Mouse (Mus musculus): Measurements from ENCODE around the gene Rbm34. TPM values are rescaled to one million over a fixed set of nuclear protein-coding genes. Genes with fewer than 3 reads are reported as not detected.
"Not testable (repeated sequence)": the region's sequence is repeated elsewhere in the genome, so short reads cannot be mapped to it uniquely, and the experiment has no call there.

Rbm34 gene
- total RNA-seq, 2 experiments from 2014 or later = 16.6 to 19.2 TPM

DNA sequence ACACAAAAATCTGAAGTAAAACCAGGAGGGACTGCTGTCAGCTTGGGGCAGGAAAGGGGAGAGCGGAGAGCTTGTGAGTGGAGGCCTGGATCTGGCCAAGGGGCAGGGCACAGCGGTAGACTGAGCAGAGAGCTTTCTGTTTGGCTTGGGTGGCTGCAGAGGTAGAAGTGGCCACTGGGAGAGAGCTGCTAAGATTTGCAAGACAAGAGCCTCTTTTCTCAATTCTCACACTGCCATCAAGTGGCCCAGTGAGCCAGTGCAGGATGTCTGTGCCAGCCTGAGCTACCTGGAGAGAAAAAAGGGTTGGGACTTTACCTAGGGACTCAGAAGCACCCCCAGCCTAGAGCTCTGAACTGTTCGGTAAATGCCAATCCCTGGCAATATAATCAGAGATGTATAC is 50.0 kb downstream of the Rbm34 start:
- peak in 1 of 2 experiments; percentile 60 for DNase-seq (ENCODE audit: low spot score in 2 of 2)

DNA sequence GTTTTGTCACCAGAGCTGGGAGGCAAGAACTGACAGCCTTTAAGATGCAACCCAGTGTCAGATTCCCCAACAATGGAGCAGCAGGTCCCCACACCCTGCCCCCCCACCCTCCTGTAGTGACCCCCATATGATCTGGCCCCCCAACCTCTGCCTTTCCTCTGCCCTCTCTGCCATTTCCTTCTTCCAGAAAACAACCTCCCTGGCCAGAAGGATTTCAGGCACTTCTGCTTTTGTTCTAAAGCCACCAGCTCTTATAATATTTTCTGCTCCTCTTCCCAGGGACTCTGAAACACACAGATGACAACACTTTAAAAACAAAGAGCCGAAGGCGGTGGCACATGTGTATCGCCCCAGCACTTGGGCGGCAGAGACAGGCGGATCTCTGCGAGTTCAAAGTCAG is 50.5 kb downstream of the Rbm34 start:
- DNase-seq (ENCODE audit: low spot score in 2 of 2) = no peak

DNA sequence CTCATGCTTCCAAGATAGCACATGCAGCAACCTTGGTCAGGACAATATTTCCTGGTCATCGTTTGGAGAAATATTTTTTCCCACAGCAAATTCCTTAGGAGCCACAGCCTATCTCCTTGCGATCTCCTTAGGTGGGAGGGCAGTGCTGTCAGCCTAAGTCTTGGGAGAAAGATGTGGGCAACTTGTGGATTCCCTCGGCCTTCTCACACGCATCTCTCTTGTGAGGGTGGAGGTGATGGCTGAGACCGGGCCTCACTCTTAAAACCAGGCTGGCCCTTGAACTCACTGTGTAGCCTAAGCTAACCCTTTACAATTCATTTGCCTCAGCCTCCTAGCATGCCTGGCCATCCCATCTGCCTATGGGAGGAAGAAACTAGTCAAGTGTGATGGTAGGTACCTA is 51.2 kb downstream of the Rbm34 start:
- no peak for DNase-seq (ENCODE audit: low spot score in 2 of 2)

DNA sequence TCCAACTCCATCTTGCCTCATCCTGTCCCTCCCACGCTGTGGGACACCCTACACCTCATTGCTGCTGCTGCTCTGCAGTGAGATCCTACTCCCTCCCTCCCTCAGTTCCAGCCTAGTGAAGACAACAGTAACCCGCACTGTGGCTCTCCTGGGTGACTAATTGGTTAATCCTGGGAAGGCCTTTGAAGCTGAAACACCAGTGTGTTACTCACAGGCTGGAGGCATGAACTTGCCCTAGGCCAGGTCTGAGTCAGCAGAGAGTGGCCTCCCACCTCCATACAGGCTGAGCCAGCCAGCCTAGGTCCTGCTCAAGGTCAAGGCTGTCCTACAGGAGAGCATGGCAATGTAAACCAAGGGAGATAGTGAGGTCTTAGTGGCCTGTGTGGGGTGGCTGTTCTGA is 51.6 kb downstream of the Rbm34 start:
- DNase-seq (ENCODE audit: low spot score in 2 of 2) = peak in 1 of 2 experiments; percentile 43

DNA sequence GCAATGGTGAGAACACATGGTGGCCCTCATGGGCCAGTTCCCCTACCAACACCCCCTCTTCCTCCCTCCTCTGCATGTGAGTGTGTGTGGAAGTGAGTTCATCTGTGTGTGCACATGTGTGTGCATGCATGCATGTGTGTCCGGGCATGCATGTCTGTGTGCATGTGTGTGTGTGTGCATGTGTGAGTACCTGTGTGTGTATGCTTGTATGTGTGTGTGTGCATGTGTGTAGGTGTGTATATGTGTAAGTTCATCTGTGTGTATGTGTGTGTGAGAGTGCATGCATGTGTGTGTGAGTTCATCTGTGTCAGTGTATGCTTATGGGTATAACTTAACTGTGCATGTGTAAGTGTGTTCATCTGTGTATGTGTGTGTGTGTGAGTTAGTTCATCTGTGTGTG is 52.5 kb downstream of the Rbm34 start:
- DNase-seq (ENCODE audit: low spot score in 2 of 2) = no peak

DNA sequence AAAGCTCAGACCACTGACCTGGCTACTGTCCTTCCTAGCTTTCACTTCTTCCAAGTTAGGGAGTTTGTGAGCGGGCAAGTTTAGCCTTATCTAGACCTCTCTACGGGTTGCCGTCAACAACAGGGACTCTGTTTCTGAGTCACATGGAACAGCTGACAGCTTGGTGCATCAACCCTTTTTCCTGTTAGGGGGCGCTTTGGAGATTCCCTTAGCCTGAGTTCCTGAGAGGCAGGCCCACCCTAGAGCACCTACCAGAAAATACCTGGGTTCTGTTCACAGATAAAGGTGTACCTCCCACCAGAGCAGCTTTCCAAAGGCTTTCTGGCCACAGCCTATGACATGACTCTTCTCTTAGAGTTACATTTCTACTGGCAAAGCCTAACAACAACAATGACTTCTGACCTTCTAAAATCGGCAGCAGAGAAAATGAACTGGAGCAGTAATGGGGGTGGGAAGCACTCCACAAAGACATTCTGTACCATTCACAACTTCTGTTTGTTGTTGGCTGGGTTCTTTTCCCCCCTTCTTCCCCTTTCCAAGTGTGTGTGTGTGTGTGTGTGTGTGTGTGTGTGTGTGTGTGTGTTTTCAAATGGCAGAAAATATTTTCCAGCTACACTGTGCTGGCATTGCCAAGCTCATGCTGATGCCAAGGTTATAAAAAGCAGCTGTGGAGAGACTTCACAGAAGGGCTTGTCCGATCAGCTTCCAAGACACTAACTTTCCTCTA is 53.5 kb downstream of the Rbm34 start:
- DNase-seq (ENCODE audit: low spot score in 2 of 2) = no peak

DNA sequence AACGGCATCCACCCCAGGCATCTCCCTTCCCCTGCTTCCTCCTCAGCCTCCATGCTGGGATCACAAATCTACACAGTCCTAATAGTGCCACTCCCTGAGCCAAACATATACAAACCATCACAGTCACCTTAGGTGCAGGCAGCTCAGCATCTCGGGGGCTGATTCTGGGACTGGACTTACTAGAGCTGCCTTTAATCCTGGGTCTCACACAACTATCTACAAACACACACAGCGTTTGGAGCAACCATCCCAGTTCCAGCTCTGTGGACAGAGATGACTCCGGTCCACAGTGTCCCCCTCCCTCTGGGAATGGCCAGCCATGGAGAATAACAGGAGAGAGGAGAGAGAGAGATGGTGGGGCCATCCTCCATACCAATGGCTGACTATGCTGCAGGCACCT is 54.3 kb downstream of the Rbm34 start:
- no peak for DNase-seq (ENCODE audit: low spot score in 2 of 2)

DNA sequence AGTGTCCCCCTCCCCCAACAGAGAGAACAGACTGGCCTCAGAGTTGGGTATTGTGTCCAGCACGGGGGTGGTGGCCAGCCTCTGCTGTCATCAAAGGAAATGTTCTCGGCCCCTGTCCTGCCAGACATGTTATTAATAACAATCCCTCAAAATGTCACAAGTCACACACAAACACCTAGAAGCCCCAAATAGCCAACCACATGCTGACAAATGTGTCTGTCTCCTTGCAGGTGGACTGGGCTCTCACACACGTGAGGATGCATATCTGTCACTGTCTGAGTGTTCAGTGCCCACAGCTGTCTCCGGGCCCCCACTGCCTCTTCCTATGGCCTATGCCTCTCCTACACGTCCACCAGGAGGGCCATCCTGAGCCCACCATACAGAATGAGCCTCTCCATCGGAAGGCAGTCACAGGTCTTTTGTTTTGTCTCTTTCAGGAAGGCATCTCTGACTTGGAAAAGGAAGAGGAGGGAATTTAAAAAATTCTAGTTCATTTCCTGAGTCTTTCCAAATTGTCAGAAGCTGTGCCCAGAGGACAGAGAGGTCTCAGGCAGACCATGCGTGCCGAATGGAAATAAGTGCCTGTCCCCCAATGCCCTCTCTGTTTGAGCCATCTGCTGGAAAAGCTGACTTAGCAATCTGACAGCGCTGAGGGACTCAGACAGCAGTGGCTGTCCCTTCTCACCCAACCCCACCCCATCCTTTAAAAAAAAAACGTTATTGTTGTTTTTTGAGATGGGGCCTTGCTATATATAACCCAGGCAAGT is 56.1 kb downstream of the Rbm34 start:
- DNase-seq (ENCODE audit: low spot score in 2 of 2) = no peak

DNA sequence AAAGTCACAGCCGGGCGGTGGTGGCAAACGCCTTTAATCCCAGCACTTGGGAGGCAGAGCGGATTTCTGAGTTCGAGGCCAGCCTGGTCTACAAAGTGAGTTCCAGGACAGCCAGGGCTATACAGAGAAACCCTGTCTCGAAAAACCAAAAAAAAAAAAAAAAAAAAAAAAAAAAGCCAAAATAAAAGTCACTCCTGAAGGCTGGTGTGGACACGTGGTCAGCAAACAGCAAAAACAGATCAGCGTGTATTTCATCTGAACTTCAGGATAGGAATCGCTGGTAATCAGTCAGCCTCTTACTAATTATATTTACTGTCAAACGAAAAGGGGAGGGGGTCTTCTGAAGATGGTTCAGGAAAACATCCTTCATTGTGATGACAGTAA is 56.8 kb downstream of the Rbm34 start:
- not testable (repeated sequence) for DNase-seq (ENCODE audit: low spot score in 2 of 2)

DNA sequence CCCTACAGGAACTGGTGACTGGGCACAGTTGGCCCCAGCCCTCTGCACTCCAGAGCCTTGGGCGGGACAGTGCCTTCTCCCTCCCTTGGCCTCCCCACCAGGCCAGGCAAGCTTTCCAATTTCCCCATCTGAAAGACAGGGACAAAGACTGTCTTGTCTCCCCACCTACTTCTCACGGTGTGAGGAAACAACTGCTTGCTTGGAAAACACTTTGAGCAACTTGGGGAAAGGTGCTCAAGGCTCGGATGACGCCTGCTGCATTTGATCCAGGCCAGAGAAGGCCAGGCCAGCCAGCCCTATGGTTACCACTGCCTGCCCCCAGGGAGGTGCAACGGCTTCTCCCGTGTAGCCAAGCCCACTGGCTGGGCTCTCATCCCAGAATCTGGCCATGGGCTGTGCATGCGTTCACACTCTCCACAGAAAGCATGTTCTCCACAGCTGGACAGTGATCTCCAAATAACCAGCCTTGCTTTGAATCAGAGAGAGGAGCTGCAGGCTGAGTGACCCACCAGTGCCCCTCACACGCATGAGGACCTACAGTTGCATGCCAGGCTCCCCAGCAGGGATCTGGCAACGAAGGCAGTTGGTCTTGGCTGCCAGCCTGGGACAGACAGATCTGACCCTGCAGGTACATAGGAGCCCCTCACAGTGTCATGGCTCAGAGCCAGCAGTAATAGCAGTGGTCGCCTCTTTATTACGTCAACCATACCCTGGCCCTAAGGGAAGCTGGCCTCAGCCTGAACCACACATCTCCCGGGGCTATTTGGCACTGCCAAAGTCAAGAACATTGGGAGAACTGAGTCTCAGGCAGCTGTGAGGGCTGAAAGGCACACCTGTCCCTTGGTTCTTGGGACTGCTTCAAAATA is 57.4 kb downstream of the Rbm34 start:
- DNase-seq (ENCODE audit: low spot score in 2 of 2) = no peak

DNA sequence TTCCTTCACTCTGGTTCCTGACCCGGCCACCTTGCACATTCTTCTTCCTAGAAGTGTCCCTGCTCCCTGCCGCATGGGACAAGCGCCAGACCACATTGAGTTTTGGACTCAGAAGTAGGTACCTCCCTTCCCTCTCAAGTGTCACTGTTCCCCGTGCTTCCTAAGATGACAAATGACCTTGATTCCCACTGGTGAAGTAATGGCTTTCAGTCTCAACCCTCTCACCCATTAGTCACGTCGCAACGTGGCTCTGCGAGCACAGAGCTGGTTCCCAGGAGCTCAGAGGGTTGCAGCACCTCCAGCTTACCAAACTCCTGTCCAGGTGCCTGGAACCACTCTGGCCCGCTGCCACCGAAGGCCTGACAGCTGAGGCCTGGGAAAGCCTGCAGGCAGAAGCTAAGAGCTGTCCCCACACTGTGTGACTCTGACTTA is 61.5 kb downstream of the Rbm34 start:
- no peak for DNase-seq (ENCODE audit: low spot score in 2 of 2)

DNA sequence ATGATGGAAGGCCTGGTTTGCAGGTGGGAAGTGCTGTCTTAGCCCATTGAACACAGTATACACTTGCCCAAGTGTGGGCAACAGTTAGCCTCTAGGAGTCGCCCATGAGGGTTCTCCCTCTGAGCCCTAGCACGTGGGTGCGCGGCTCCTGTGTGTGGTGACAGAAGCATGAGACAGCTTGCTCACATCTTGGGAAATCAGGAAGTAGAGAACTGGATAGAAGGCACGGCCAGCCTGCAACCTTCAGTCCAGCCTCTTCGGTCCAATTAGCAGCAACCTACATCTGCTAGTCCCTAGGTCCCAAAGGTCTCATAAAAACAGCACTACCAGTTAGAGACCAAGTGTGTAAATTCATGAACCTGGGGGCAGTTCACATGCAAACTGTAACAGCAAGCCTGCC is 62.1 kb downstream of the Rbm34 start:
- DNase-seq (ENCODE audit: low spot score in 2 of 2) = no peak

DNA sequence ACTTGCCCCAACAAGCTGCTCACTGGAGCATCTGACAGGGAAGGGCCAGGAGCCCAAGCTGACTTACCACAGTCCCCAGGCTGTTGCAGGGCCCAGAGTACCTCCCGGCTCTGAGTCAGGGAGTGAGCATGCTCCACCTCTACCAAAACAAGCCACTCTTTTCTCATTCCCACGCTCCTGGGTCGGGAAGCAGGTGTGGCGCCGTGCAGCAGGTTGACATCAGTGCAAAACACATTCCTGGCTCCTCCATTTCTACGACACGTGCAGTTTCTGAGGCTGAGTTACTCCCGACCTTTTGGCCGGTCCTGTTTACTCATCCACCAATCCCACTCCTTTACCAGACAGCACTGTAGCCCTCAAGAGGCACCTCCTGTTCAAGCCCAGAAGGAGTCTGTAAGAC is 62.9 kb downstream of the Rbm34 start:
- no peak for DNase-seq (ENCODE audit: low spot score in 2 of 2)

DNA sequence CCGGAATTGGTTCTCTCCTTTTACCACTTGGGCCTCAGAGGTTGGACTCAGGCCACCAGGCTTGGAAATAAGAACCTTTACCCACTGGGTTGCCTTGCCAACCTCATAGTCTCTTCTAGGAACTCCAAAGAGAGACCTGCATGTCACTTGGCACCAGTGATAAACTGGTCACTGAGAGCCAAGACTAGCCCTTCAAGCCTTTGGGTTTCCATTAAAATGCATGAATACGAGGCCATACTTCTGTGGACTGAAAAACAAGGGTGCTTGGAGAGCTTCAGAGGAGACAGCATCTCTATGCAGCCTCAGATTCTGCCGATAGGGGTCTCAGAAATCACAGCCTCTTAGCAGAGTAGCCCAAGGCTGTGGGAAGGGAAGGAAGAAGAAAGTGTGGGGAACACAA is 63.5 kb downstream of the Rbm34 start:
- no peak for DNase-seq (ENCODE audit: low spot score in 2 of 2)

DNA sequence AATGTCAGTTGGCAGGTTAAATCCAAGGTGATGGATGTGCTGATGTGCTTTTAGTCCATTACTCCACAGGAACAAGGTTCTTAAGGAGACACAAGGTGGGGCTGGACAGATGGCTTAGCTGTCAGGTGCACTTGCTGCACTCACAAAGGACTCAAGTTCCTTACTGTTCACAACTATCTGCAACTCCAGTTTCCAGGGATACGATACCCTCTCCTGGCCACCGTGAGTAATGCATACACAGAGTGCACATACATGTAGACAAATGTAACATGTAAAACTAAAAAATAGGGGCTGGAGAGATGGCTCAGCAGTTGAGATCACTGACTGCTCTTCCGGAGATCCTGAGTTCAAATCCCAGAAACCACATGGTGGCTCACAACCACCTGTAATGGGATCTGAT is 65.5 kb downstream of the Rbm34 start:
- DNase-seq (ENCODE audit: low spot score in 2 of 2) = no peak

DNA sequence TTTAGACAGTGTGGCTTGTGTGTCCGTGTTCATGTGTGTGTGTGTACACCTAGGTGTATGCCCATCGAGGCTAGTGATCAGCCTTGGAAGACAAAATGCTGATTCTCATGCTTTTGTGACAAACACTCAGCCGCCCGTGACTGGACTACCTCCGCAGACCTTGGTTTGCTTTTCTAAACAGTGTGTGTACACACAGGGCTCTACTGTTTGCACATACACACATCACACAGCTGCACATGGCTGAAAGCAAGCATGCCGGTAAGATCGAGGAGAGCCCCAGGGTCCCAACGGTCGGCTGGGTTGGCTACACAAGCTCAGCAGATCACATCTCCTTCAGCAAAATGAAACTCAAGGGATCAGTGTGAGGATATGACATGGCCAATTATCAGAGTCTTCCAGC is 66.9 kb downstream of the Rbm34 start:
- no peak for DNase-seq (ENCODE audit: low spot score in 2 of 2)

DNA sequence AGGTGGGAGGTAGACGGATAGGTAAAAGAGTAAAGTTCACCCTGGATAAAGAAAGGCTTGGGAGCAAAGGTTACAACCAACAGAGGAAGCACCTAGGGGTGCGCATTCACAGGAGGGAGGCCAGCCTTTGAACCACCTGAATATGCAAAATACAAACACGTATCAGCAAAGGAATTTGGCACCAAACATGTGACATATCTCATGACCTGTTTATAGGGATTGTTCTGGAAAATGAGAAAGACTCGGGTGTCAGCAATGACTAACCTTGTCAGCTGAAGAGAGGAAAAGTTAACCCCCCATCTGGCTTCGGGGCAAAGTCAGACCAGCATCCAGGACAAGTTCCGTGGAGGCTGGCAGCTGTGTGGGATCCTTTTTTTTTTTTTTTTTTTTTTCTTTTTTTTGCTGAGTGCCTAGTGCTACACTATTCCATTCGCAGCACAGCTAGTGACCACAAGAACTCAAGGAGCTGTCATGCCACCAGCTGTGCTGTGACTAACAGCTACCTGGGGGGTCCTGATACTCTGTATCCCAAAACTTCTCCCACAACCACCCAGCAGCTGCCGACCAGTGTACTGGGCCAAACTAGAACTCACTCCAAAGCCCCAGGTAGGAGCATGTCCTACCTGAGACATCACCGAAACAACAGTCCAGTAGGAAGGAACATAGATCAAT is 67.5 kb downstream of the Rbm34 start:
- no peak for DNase-seq (ENCODE audit: low spot score in 2 of 2)

DNA sequence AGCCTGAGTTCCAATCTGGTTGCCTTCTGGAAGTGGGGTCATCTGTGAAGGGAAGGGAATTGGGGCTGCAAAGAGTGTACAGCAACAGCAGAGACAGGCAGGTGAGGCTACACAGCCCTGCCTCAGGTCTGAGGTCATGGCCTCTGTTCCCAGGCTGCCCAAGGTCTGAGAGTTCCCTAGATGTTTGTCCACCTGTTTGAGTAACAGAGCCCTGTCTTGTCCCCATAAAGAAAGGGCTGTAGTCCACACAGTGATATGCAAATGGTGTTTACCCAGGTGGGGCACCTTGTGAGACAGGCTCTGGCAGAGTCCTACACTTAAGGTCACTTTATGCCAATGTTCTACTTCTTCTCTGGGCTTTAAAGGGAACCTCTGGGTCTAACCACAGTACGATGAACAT is 69.3 kb downstream of the Rbm34 start:
- DNase-seq (ENCODE audit: low spot score in 2 of 2) = no peak

DNA sequence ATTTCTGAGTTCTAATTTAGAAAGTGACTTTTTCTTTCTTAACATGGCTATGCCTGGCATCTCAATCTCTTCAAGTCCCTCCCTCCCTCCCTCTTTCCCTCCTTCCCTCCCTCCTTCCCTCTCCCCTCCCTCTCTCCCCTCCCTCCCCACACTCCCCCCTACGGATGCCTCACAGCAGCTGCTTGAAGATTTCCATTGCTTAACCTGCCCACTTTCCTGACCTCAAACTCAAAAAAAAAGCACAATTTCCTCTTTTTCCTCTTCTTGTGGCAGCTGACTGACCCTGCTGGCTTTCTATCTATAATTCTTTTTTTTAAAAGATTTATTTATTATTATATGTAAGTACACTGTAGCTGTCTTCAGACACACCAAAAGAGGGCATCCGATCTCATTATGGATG is 69.8 kb downstream of the Rbm34 start:
- no peak for DNase-seq (ENCODE audit: low spot score in 2 of 2)

Data from adrenal gland, postnatal 4 days (tissue).